Mouse (Mus musculus) erythroblast, embryonic 14.5 days (primary cell): ENCODE results near the gene Mapre3.

Source experiments
- GATA1 ChIP-seq: IDR thresholded peaks from 2 replicates; pipeline ENCODE4 v1.6.1; 2012; ENCODE audit warnings: low read length, inconsistent platforms, mixed read lengths
- TAL1 ChIP-seq: IDR thresholded peaks from 3 replicates; pipeline ENCODE4 v1.6.1; 2012; ENCODE audit warnings: low read length, inconsistent platforms, mixed read lengths

GRCm38 (mm10) chr5:30886209-30886608 is 71.8 kb downstream of the Mapre3 start:
- TF ChIP-seq GATA1 (no peak), TAL1 (no peak)
